Mouse (Mus musculus): ENCODE measurements at regions not wholly inside any gene's neighbourhood (a gene's known extent, or its start where the extent isn't known, plus 50 kb on each side); places are given as distances from the start of the nearest gene placed in this dataset.

- Histone ChIP-seq H3K36me3 (replicated peaks; ENCODE audit: control insufficient read depth, insufficient read depth, low read depth, low read length) (no peaks in the 10 kb centered on the region), H3K4me1 (ENCODE audit: control insufficient read depth, insufficient read depth, low read length) (no peaks in the 10 kb centered on the region), H3K4me2 (ENCODE audit: low read depth, low read length) (no peak overlapping the region), H3K4me3 (ENCODE audit: low read depth, low read length) (no peak overlapping the region), H3K27me3 (ENCODE audit: control insufficient read depth, insufficient read depth, low read length) (no peaks in the 10 kb centered on the region), H3K9me3 (replicated peaks; ENCODE audit: control insufficient read depth, low read length) (no peaks in the 10 kb centered on the region), H3K9ac (replicated peaks; ENCODE audit: low read length) (no peak overlapping the region), H3K27ac (replicated peaks; ENCODE audit: low read depth, low read length) (no peak overlapping the region)
- 88% methylated on average over 4 of the region's 4 CpGs for WGBS
- DNase-seq (ENCODE audit: low spot score) = no peak
- no peak for ATAC-seq (replicated peaks; ENCODE audit: insufficient number of reproducible peaks, low FRiP score, low TSS enrichment, low read depth)
These were observed 70.9 kb upstream of the Zfp703 start for GRCm38 (mm10) chr8:26906257-26906656.

- H3K27ac ChIP-seq (replicated peaks; ENCODE audit: low read depth, low read length) = no peak overlapping the region
- WGBS = 82% methylated on average over 8 of the region's 8 CpGs
- ATAC-seq (replicated peaks; ENCODE audit: insufficient number of reproducible peaks, low FRiP score, low TSS enrichment, low read depth) = no peak
These were observed 69.6 kb upstream of the Zfp703 start for GRCm38 (mm10) chr8:26907347-26908170.

GRCm38 (mm10) chr8:26910186-26910585 lies 66.9 kb upstream of the Zfp703 start:
- no peaks in the 10 kb centered on the region for H3K9me3 ChIP-seq (replicated peaks; ENCODE audit: control insufficient read depth, low read length)
- H3K4me3 ChIP-seq (ENCODE audit: low read depth, low read length) = no peak overlapping the region
- 86% methylated on average over 3 of the region's 3 CpGs for WGBS
- H3K27ac ChIP-seq (replicated peaks; ENCODE audit: low read depth, low read length) = no peak overlapping the region
- no peak overlapping the region for H3K4me2 ChIP-seq (ENCODE audit: low read depth, low read length)
- no peaks in the 10 kb centered on the region for H3K27me3 ChIP-seq (ENCODE audit: control insufficient read depth, insufficient read depth, low read length)
- H3K9ac ChIP-seq (replicated peaks; ENCODE audit: low read length) = no peak overlapping the region
- no peaks in the 10 kb centered on the region for H3K4me1 ChIP-seq (ENCODE audit: control insufficient read depth, insufficient read depth, low read length)
- no peak for DNase-seq (ENCODE audit: low spot score)
- ATAC-seq (replicated peaks; ENCODE audit: insufficient number of reproducible peaks, low FRiP score, low TSS enrichment, low read depth) = no peak
- H3K36me3 ChIP-seq (replicated peaks; ENCODE audit: control insufficient read depth, insufficient read depth, low read depth, low read length) = no peaks in the 10 kb centered on the region

More at GRCm38 (mm10) chr8:26907347-26908170, 69.6 kb upstream of the Zfp703 start:
- Histone ChIP-seq H3K9me3 (replicated peaks; ENCODE audit: control insufficient read depth, low read length) (no peaks in the 10 kb centered on the region), H3K4me2 (ENCODE audit: low read depth, low read length) (no peak overlapping the region), H3K9ac (replicated peaks; ENCODE audit: low read length) (no peak overlapping the region), H3K4me3 (ENCODE audit: low read depth, low read length) (no peak overlapping the region), H3K4me1 (ENCODE audit: control insufficient read depth, insufficient read depth, low read length) (no peaks in the 10 kb centered on the region), H3K36me3 (replicated peaks; ENCODE audit: control insufficient read depth, insufficient read depth, low read depth, low read length) (no peaks in the 10 kb centered on the region), H3K27me3 (ENCODE audit: control insufficient read depth, insufficient read depth, low read length) (no peaks in the 10 kb centered on the region)
- DNase-seq (ENCODE audit: low spot score) = no peak

DNA sequence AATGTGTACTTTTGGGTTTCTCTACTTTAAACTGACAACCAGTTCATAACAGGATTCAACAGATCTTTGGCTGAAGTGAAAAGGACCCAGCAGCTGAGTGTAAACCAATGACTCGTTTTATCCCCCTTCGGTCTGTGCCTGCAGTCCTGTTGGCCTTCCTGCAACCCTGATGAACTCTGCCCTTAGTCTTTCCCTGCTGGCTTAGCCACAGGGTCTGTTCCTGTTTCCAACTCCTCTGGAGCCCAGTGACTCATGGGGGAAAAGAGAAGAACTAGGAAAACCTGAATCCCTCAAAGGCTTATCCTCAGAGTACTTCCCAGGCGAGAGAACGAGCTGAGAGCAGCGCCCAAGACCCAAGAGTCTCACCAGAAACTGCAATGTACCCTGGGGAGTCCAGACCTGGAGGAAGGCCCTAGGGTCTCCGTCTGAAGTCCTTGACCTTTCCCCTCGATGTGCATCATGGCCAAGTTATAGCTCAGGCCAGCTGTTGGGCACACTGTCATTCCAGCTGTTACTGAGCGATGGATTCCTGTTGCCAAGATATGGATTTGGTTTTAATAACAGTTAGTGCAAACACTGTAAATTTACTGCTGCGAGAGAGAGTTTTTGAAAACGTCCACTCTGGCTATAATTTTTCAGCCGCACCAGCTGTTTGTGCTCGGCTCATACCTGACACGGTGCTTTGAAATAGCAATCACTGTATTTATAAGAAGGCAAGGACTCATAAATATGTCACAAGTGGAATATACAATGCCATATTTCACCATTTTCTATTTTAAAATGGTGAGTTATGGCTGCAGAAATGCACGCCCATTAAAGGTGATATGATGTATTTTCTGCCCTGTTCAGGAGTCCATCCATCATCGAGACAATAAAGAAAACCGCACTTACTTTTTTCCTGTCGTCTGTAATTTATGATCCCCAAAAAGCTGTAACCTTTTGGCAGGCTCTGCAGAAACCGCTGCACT lies 63.3 kb upstream of the Zfp703 start:
- no peaks in the 10 kb centered on the region for H3K27me3 ChIP-seq (ENCODE audit: control insufficient read depth, insufficient read depth, low read length)
- DNase-seq (ENCODE audit: low spot score) (no peak), ATAC-seq (replicated peaks; ENCODE audit: insufficient number of reproducible peaks, low FRiP score, low TSS enrichment, low read depth) (no peak)
- H3K4me2 ChIP-seq (ENCODE audit: low read depth, low read length) = no peak overlapping the region
- H3K9ac ChIP-seq (replicated peaks; ENCODE audit: low read length) = no peak overlapping the region
- H3K36me3 ChIP-seq (replicated peaks; ENCODE audit: control insufficient read depth, insufficient read depth, low read depth, low read length) = no peaks in the 10 kb centered on the region
- H3K9me3 ChIP-seq (replicated peaks; ENCODE audit: control insufficient read depth, low read length) = no peaks in the 10 kb centered on the region
- no peaks in the 10 kb centered on the region for H3K4me1 ChIP-seq (ENCODE audit: control insufficient read depth, insufficient read depth, low read length)
- no peak overlapping the region for H3K27ac ChIP-seq (replicated peaks; ENCODE audit: low read depth, low read length)
- WGBS = 78% methylated on average over 18 of the region's 18 CpGs
- H3K4me3 ChIP-seq (ENCODE audit: low read depth, low read length) = no peak overlapping the region

GRCm38 (mm10) chr8:26915731-26916130 lies 61.4 kb upstream of the Zfp703 start:
- WGBS = 90% methylated on average over 8 of the region's 8 CpGs
- ATAC-seq (replicated peaks; ENCODE audit: insufficient number of reproducible peaks, low FRiP score, low TSS enrichment, low read depth) (no peak), DNase-seq (ENCODE audit: low spot score) (no peak)
- Histone ChIP-seq H3K9ac (replicated peaks; ENCODE audit: low read length) (no peak overlapping the region), H3K4me3 (ENCODE audit: low read depth, low read length) (no peak overlapping the region), H3K4me2 (ENCODE audit: low read depth, low read length) (no peak overlapping the region), H3K27me3 (ENCODE audit: control insufficient read depth, insufficient read depth, low read length) (no peaks in the 10 kb centered on the region), H3K36me3 (replicated peaks; ENCODE audit: control insufficient read depth, insufficient read depth, low read depth, low read length) (no peaks in the 10 kb centered on the region), H3K27ac (replicated peaks; ENCODE audit: low read depth, low read length) (no peak overlapping the region), H3K9me3 (replicated peaks; ENCODE audit: control insufficient read depth, low read length) (no peaks in the 10 kb centered on the region), H3K4me1 (ENCODE audit: control insufficient read depth, insufficient read depth, low read length) (no peaks in the 10 kb centered on the region)

DNA sequence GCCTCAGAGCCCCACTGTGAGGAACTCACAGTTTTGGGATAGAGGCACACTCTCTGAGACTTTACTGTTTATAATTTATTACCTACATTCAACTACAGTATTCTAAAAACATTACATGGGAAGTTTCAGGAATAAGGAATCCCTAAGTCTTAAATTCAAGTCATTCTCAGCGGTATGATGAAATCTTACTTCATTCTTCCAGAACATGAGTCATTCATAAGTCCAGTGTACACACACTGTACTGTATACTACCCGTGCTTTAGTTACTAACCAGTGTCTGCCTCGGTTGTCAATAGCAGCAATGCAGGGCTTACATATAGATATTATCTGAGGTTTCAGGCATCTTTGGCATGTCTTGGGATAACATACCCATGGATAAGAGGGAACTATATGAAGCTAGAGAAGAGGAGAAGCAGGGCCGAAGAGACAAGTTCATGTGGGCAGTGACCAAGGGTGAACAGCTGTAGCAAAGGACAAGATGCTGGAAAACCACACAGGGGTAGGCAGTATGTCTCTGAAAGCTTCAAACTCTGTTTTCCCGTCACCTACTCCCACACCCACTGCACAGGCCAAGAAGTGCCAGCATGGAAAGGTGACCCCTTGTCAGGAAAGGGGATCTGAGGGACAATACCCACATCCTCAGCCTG lies 55.5 kb upstream of the Zfp703 start:
- 95% methylated on average over 5 of the region's 5 CpGs for WGBS
- Histone ChIP-seq H3K4me3 (ENCODE audit: low read depth, low read length) (no peak overlapping the region), H3K27ac (replicated peaks; ENCODE audit: low read depth, low read length) (no peak overlapping the region), H3K27me3 (ENCODE audit: control insufficient read depth, insufficient read depth, low read length) (no peaks in the 10 kb centered on the region), H3K36me3 (replicated peaks; ENCODE audit: control insufficient read depth, insufficient read depth, low read depth, low read length) (no peaks in the 10 kb centered on the region), H3K9me3 (replicated peaks; ENCODE audit: control insufficient read depth, low read length) (no peaks in the 10 kb centered on the region), H3K4me1 (ENCODE audit: control insufficient read depth, insufficient read depth, low read length) (no peaks in the 10 kb centered on the region), H3K4me2 (ENCODE audit: low read depth, low read length) (no peak overlapping the region), H3K9ac (replicated peaks; ENCODE audit: low read length) (no peak overlapping the region)
- ATAC-seq (replicated peaks; ENCODE audit: insufficient number of reproducible peaks, low FRiP score, low TSS enrichment, low read depth) (no peak), DNase-seq (ENCODE audit: low spot score) (no peak)

GRCm38 (mm10) chr8:26922178-26922540 lies 55.0 kb upstream of the Zfp703 start:
- H3K9me3 ChIP-seq (replicated peaks; ENCODE audit: control insufficient read depth, low read length) = no peaks in the 10 kb centered on the region
- no peak overlapping the region for H3K4me3 ChIP-seq (ENCODE audit: low read depth, low read length)
- no peaks in the 10 kb centered on the region for H3K4me1 ChIP-seq (ENCODE audit: control insufficient read depth, insufficient read depth, low read length)
- H3K9ac ChIP-seq (replicated peaks; ENCODE audit: low read length) = no peak overlapping the region
- no peak for ATAC-seq (replicated peaks; ENCODE audit: insufficient number of reproducible peaks, low FRiP score, low TSS enrichment, low read depth)
- no peak overlapping the region for H3K4me2 ChIP-seq (ENCODE audit: low read depth, low read length)
- no peaks in the 10 kb centered on the region for H3K36me3 ChIP-seq (replicated peaks; ENCODE audit: control insufficient read depth, insufficient read depth, low read depth, low read length)
- WGBS = 88% methylated on average over 5 of the region's 5 CpGs
- DNase-seq (ENCODE audit: low spot score) = no peak
- no peaks in the 10 kb centered on the region for H3K27me3 ChIP-seq (ENCODE audit: control insufficient read depth, insufficient read depth, low read length)
- no peak overlapping the region for H3K27ac ChIP-seq (replicated peaks; ENCODE audit: low read depth, low read length)

Measured in embryonic facial prominence, embryonic 11.5 days (tissue).